Mouse (Mus musculus) urinary bladder, postnatal 14 days (tissue): ENCODE data around the gene Cycs.
A peak's percentile ranks its signal among the peaks of the same experiment; 100 is the strongest.
"Not testable (repeated sequence)": the region's sequence is repeated elsewhere in the genome, so short reads cannot be mapped to it uniquely, and the experiment has no call there.

Source experiments
- DNase-seq: peaks from one replicate; pipeline ENCODE4 v3.0.0; 2021; ENCODE audit warnings: low spot score

Cycs gene

GRCm38 (mm10) chr6:50566141-50566996, at the start of gene Cycs:
TSS of gene Cycs (minus strand) at chr6:50566538.
- DNase-seq = peak; percentile 100

GRCm38 (mm10) chr6:50601620-50602019, 35.3 kb upstream of the Cycs start:
- DNase-seq = no peak

GRCm38 (mm10) chr6:50598560-50598959, 32.2 kb upstream of the Cycs start:
- DNase-seq = peak; percentile 38

GRCm38 (mm10) chr6:50596301-50597211, 30.2 kb upstream of the Cycs start, which contains the start of gene 4921507P07Rik:
TSS of gene 4921507P07Rik (minus strand) at chr6:50596632.
- peak; percentile 97 for DNase-seq

- DNase-seq = no peak
These were observed 28.0 kb upstream of the Cycs start for GRCm38 (mm10) chr6:50594372-50594771.

GRCm38 (mm10) chr6:50593334-50593845, 27.1 kb upstream of the Cycs start:
- no peak for DNase-seq

GRCm38 (mm10) chr6:50590234-50590633, 23.9 kb upstream of the Cycs start:
- no peak for DNase-seq

GRCm38 (mm10) chr6:50588251-50588650, 21.9 kb upstream of the Cycs start:
- DNase-seq = peak; percentile 43

GRCm38 (mm10) chr6:50587412-50587811, 21.1 kb upstream of the Cycs start:
- no peak for DNase-seq

- DNase-seq = no peak
These were observed 20.0 kb upstream of the Cycs start for GRCm38 (mm10) chr6:50586316-50586715.

- DNase-seq = no peak
These were observed 19.4 kb upstream of the Cycs start for GRCm38 (mm10) chr6:50585733-50586132.

GRCm38 (mm10) chr6:50571661-50572060, 5.3 kb upstream of the Cycs start:
- DNase-seq = no peak

- DNase-seq = no peak
These were observed 588 bp upstream of the Cycs start for GRCm38 (mm10) chr6:50566997-50567255.

GRCm38 (mm10) chr6:50563651-50564050, 2.7 kb downstream of the Cycs start:
- no peak for DNase-seq

GRCm38 (mm10) chr6:50562421-50562820, 3.9 kb downstream of the Cycs start:
- DNase-seq = no peak

GRCm38 (mm10) chr6:50560776-50561175, 5.6 kb downstream of the Cycs start:
- DNase-seq = no peak

GRCm38 (mm10) chr6:50558877-50559276, 7.5 kb downstream of the Cycs start:
- no peak for DNase-seq

GRCm38 (mm10) chr6:50557566-50557965, 8.8 kb downstream of the Cycs start:
- DNase-seq = no peak

- not testable (repeated sequence) for DNase-seq
These were observed 12.1 kb downstream of the Cycs start for GRCm38 (mm10) chr6:50554223-50554622.

- DNase-seq = no peak
These were observed 13.3 kb downstream of the Cycs start for GRCm38 (mm10) chr6:50552881-50553518.

GRCm38 (mm10) chr6:50549791-50550190, 16.5 kb downstream of the Cycs start:
- no peak for DNase-seq

GRCm38 (mm10) chr6:50549051-50549450, 17.3 kb downstream of the Cycs start:
- DNase-seq = no peak
